Mouse (Mus musculus) gastrocnemius, postnatal 25 days (tissue): ENCODE results near the gene Slc39a2. TPM values are rescaled to one million over a fixed set of nuclear protein-coding genes. Genes with fewer than 3 reads are reported as not detected.
A peak's percentile ranks its signal among the peaks of the same experiment; 100 is the strongest.
"Not testable (repeated sequence)": the region's sequence is repeated elsewhere in the genome, so short reads cannot be mapped to it uniquely, and the experiment has no call there.

ENCODE experiments used
- DNase-seq: peaks from one replicate; pipeline ENCODE4 v3.0.0; 2022
- total RNA-seq, 2 experiments: library from RNA; stranded (reverse); gene quantifications; 1 replicate in 1 of 2; 2 replicates in 1 of 2; pipeline ENCODE4 v1.2.3; 2021

Slc39a2 gene
- total RNA-seq, 2 experiments from 2014 or later, result 0.46 to 0.54 TPM

DNA sequence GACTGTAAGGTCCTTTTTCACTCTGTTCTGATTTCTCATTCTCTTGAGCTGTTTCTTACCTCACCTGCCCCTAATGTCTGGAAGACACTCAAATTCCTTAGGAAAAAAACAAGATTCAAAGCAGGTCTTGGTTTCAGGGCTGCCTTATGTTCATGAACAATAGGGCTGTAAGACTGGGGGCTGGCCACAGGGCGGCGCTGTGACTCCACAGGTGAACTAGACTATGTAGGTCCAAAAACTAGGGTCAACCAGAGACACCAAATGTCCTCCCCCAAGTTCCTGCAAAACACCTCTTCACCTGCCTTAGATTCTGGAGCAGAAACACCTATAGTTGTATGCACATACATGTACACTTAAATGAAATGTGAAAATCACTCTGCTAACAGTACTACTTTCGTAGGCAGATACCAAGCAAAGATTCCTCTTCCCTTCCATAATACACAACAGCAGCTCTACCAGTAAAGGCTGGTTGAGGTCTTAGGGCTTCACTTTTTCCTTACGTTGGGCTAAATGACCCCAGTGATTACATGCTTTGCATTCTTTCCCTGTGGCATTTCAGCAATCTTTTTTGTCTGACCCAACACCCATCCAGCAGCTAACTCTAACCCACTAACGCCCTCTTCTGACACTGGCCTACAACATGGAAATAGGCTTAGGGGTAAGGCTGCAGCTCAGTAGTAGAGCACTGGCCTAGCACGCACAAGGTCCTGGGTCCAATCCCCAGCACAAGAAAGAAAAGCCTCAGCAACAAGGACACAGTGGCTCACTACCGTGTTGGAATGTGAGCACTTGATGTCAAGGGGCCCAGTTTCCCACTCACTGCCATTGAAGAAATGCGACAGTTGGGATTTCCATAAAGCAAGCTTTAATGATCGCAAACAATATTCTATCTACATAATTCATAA, 10.4 kb downstream of the Slc39a2 start:
- DNase-seq, result peak; percentile 54

GRCm38 (mm10) chr14:51903782-51904181, 11.1 kb downstream of the Slc39a2 start:
- no peak for DNase-seq

DNA sequence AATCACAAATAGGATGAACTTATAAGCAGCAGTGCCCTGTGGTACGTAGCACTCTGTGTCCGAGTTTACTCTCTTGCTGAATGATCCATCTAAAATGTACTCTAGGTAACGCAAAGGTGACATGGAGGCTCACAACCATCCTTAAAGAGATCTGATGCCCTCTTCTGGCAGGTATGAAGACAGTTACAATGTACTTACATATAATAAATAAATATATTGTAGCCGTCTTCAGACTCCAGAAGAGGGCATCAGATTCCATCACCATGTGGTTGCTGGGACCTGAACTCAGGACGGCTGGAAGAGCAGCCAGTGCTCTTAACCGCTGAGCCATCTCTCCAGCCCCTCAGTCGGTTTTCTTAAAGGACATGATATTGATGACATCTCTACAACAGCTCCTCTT, 12.0 kb downstream of the Slc39a2 start:
- no peak for DNase-seq

GRCm38 (mm10) chr14:51906102-51906501, 13.4 kb downstream of the Slc39a2 start:
- no peak for DNase-seq

DNA sequence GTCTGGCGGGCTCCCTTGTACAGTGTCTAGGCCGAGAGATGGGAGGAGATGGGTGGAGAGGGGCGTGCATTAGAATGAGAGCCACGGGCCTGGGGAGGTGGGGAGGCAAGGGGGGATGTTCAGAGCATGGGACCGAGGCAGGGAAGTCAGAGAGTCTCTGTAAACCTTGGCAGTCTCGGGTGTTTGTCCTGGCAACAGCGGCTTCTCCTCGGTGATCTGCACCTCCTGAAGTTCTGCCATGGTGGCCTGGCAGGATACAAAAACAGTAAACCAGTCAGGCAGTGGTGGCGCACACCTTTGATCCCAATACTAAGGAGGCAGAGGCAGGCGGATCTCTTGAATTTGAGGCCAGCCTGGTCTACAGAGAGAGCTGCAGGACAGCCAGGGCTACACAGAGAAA, 18.6 kb downstream of the Slc39a2 start:
- DNase-seq, result peak; percentile 31

GRCm38 (mm10) chr14:51912391-51913061, 19.8 kb downstream of the Slc39a2 start:
- DNase-seq, result no peak

DNA sequence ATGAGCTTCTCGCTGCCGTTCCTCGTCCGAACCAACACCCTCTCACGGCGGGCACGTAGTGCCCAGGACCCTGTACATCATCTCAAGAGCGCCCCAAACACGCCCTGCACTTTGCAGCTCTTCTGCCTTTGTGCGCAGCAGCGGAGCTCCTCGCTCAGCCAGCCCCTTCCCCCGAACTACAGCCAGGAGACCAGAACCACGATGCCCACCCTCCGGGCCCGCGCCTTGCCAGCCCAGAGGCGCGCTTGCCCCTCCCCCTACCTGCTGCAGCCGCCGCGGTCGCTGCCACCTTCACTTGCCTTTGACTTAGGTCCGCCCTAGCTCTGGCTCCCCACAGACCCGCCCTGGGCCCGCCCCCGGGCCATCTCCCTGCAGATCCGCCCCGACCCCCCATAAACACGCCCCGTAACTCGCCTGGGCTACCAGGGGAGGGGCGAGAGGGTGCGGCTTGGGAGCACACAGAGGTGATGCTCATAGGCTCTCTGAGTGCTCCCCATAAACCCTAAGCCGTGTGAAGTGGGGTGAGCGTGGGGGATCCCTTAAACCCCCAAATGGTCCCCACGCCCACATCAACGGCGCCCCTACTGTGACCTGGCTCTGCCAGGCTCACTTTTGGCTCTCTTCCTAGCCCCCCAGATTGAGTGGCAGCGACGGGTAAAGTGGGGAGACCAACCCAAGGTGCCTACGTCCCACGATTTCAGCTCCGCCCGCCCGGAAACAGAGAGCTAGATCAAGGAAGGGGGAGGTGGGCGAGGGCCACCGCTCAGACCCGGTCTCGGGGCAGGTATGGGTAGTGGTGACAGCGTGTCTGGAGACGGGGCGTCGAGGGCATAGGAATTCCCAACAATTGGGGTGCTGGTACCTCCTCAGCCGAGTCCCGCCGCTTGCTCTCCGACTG, 20.6 kb downstream of the Slc39a2 start:
- peak; percentile 96 for DNase-seq

GRCm38 (mm10) chr14:51913960-51914762, 21.5 kb downstream of the Slc39a2 start, which contains the start of gene Ndrg2:
Ndrg2 (minus strand) TSS chr14:51914158.
- DNase-seq, result peak; percentile 95

GRCm38 (mm10) chr14:51915030-51915429, 22.3 kb downstream of the Slc39a2 start:
- peak; percentile 42 for DNase-seq

- DNase-seq, result no peak
These were observed 23.9 kb downstream of the Slc39a2 start for GRCm38 (mm10) chr14:51916539-51916938.

DNA sequence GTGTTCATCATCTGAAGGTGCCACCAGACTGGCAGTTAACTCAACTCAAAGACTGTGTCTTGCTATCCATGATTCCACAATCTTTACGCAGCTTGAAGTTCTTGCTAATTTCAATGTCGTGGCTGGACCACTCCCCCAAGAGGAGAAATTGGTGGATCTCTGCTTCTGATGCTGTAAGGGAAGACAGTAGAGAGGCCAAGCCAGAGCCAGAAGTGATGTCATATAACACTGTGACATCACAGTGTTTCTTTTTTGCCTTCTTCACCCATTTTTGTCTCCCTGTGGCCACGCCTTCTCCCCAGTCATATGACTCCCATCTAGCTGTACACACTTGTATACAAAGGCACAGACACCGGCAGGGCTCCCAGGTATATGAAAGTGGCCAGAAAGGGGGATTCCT, 25.4 kb downstream of the Slc39a2 start, which contains the start of gene Tppp2:
Tppp2 (plus strand) TSS at position 301 of the 400 bp plus-strand sequence.
- no peak for DNase-seq

DNA sequence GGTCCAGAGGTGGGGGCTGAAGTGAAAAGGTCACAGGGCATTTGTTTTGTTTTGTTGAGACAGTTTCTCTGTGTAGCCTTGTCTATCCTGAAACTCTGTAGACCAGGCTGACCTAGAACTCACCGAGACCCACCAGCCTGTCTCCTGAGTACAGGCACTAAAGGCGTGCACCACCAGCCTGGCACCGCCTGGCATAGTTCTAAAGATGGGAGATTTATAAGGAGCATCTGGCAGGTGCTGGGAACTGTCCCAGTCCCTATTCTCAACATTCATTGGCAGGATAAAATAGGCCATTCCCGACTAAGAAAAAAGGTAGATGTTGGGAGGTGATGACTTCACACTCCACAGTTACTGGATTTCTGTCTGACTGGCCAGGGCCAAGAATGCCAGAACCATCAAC, 26.3 kb downstream of the Slc39a2 start:
- peak; percentile 63 for DNase-seq

- DNase-seq, result peak; percentile 83
These were observed 29.3 kb downstream of the Slc39a2 start for GRCm38 (mm10) chr14:51921759-51922570.

- peak; percentile 34 for DNase-seq
These were observed 29.8 kb downstream of the Slc39a2 start, which contains the start of gene Rnase13 for GRCm38 (mm10) chr14:51922571-51922865. Rnase13 (minus strand) TSS chr14:51922773.

- no peak for DNase-seq
These were observed 30.2 kb downstream of the Slc39a2 start for GRCm38 (mm10) chr14:51922910-51923309.

- DNase-seq, result no peak
These were observed 30.8 kb downstream of the Slc39a2 start for GRCm38 (mm10) chr14:51923492-51923891.

DNA sequence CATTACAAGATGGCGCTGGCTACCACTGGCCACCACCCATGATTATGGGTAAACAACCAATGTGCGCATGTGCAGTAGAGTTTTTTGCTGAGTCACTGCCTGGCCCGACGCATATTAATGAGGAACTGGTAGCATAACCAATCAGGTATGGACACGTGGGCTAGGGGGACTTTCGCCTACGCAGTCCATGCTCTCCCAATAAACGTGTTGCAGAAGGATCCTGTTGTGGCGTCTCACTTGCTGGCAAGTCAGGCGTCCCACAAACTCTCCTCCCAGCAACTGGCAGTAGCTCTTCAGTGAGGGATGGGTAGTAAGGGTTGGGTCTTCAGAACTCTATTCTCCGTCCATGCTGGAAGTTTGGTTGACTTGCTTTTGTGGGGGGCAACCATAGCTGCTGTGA, 34.2 kb downstream of the Slc39a2 start:
- DNase-seq, result not testable (repeated sequence)

DNA sequence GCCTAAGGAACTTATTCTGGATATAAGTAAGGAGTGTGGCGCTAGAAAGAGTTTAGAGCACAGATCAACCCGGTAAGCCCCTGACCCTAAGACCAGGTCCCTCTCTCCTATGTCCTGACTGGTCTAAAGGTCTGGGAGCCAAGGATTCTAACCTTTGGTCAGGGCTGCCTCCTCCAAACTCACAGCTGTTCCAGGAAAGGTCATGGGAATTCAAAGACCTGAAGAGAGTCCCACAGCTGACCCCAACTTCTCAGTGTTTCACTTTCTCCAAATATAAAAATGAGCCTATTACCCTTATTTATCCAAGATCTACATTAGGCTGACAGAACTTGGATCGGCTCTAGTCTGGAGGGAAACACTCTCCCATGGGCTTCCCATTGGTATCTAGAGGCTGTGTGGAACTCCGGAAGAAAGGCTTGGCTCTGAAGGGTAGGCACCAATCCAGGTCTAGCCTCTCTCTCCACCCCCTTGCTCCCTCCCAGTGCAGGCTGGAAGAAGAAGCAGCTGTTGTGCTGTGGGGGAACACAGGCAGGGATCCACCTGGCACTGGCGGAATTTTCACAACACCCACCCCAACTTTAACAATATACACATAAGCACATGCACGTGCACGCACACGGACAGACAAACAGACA, 36.7 kb downstream of the Slc39a2 start:
- DNase-seq, result peak; percentile 85

- DNase-seq, result no peak
These were observed 37.3 kb downstream of the Slc39a2 start for GRCm38 (mm10) chr14:51929968-51930367.

GRCm38 (mm10) chr14:51930824-51931223, 38.1 kb downstream of the Slc39a2 start:
- DNase-seq, result peak; percentile 67
